Mouse (Mus musculus) brain, adult 10 weeks (tissue): ENCODE results near the gene Parl. TPM values are rescaled to one million over a fixed set of nuclear protein-coding genes. Genes with fewer than 3 reads are reported as not detected.

Experiments used
- polyA plus RNA-seq: library from polyadenylated mRNA; stranded (reverse); fragments of 350-450 nt; fragmentation: Illumina TruSeq; extraction: RNeasy Lipid Tissue Mini Kit (QIAGEN cat#74804); gene quantifications from one replicate; pipeline ENCODE4 v1.2.3, GENCODE M21; 2015; ENCODE audit warnings: low read depth, low replicate concordance

The Parl gene
- polyA plus RNA-seq = 50.9 TPM

GRCm38 (mm10) chr16:20301770-20302649, at the start of gene Parl:
Gene Parl, minus strand, starts transcription at chr16:20302387.

GRCm38 (mm10) chr16:20325286-20325685, 23.1 kb upstream of the Parl start, which contains the start of gene Cyp2ab1:
Gene Cyp2ab1, minus strand, starts transcription at chr16:20325404.

GRCm38 (mm10) chr16:20240468-20241414, 61.4 kb downstream of the Parl start, which contains the start of gene Map6d1:
Gene Map6d1, minus strand, starts transcription at chr16:20241358.

Other genes starting within 250 kb of the Parl start
- gene Klhl24, start 204.8 kb downstream of the Parl start, polyA plus RNA-seq = 34.2 TPM
- gene Yeats2, start 161.3 kb downstream of the Parl start, polyA plus RNA-seq = 17.2 TPM
- gene Map6d1, start 61.0 kb downstream of the Parl start, polyA plus RNA-seq = 49.4 TPM
- not detected for gene Cyp2ab1, start 23.0 kb upstream of the Parl start, polyA plus RNA-seq
- gene Abcc5, start 124.0 kb upstream of the Parl start, polyA plus RNA-seq = 150 TPM
- gene Eif2b5, start 196.4 kb upstream of the Parl start, polyA plus RNA-seq = 62.9 TPM
- 31.9 TPM for gene Dvl3, start 214.6 kb upstream of the Parl start, polyA plus RNA-seq
- 970 TPM for gene Ap2m1, start 233.1 kb upstream of the Parl start, polyA plus RNA-seq
- gene Abcf3, start 246.2 kb upstream of the Parl start, polyA plus RNA-seq = 67.5 TPM